Mouse (Mus musculus) hematopoietic stem cell, adult 5-6 weeks (primary cell): ENCODE measurements around the gene Man2a2. TPM values are rescaled to one million over a fixed set of nuclear protein-coding genes. Genes with fewer than 3 reads are reported as not detected.

ENCODE experiments used
- ATAC-seq, 2 experiments: fragments of 125-278 bp in 1 of 2; replicated peaks in 1 of 2; 2 replicates each; pipeline ENCODE4 v1.8.0; 2016 to 2017; ENCODE audit warnings: inconsistent platforms in 2 of 2, mild to moderate bottlenecking in 2 of 2, moderate number of reproducible peaks in 2 of 2, low read depth in 1 of 2, moderate TSS enrichment in 1 of 2; ENCODE audit not compliant: low FRiP score in 2 of 2, poor library complexity in 2 of 2, severe bottlenecking in 2 of 2, insufficient read depth in 1 of 2, low TSS enrichment in 1 of 2
- total RNA-seq: library from RNA; stranded (forward); fragments of 172-1452, 232-1000 nt; gene quantifications from 2 replicates; pipeline ENCODE4 v1.2.3, GENCODE M21; 2017

Man2a2 gene
- total RNA-seq = 61.0 and 65.0 TPM in 2 replicates

GRCm38 (mm10) chr7:80371041-80371751 lies at the start of gene Man2a2:
TSS of gene Man2a2 (minus strand) at chr7:80371375.
- 0 out of 4 replicates have a peak, but pooled peaks of 1 of the 2 experiments have one; percentile 25 for ATAC-seq

- no peak for ATAC-seq
These were observed 49.4 kb upstream of the Man2a2 start for GRCm38 (mm10) chr7:80420586-80420985.

GRCm38 (mm10) chr7:80419278-80419677 lies 48.1 kb upstream of the Man2a2 start:
- no peak for ATAC-seq

- ATAC-seq = no peak
These were observed 46.9 kb upstream of the Man2a2 start for GRCm38 (mm10) chr7:80418036-80418435.

- ATAC-seq = no peak
These were observed 46.4 kb upstream of the Man2a2 start for GRCm38 (mm10) chr7:80417601-80418000.

- ATAC-seq = peak in 1 of 2 experiments; percentile 12; a peak in 1 of 4 replicates
These were observed 45.8 kb upstream of the Man2a2 start for GRCm38 (mm10) chr7:80416969-80417368.

- ATAC-seq = peak; percentile 56 to 73
These were observed 43.2 kb upstream of the Man2a2 start for GRCm38 (mm10) chr7:80414303-80414855.

- no peak for ATAC-seq
These were observed 42.5 kb upstream of the Man2a2 start for GRCm38 (mm10) chr7:80413512-80414302.

- ATAC-seq = no peak
These were observed 41.6 kb upstream of the Man2a2 start for GRCm38 (mm10) chr7:80412781-80413180.

GRCm38 (mm10) chr7:80412279-80412678 lies 41.1 kb upstream of the Man2a2 start:
- ATAC-seq = no peak

GRCm38 (mm10) chr7:80410380-80410779 lies 39.2 kb upstream of the Man2a2 start:
- no peak for ATAC-seq

- ATAC-seq = no peak
These were observed 36.5 kb upstream of the Man2a2 start for GRCm38 (mm10) chr7:80407712-80408111.

- ATAC-seq = no peak
These were observed 35.0 kb upstream of the Man2a2 start for GRCm38 (mm10) chr7:80406186-80406585.

GRCm38 (mm10) chr7:80405188-80405695 lies 34.1 kb upstream of the Man2a2 start, which contains the start of gene Furin:
TSS of gene Furin (minus strand) at chr7:80405436.
- ATAC-seq = no peak

- peak; percentile 64 to 70 for ATAC-seq
These were observed 33.1 kb upstream of the Man2a2 start for GRCm38 (mm10) chr7:80404101-80404894.

GRCm38 (mm10) chr7:80403551-80403950 lies 32.4 kb upstream of the Man2a2 start:
- peak in 1 of 2 experiments; percentile 9; a peak in 1 of 4 replicates for ATAC-seq

GRCm38 (mm10) chr7:80402651-80403321 lies 31.6 kb upstream of the Man2a2 start:
- no peak for ATAC-seq
